Mouse (Mus musculus) heart, postnatal 0 days (tissue): ENCODE results near the gene Fez2. TPM values are rescaled to one million over a fixed set of nuclear protein-coding genes. Genes with fewer than 3 reads are reported as not detected.
A peak's percentile ranks its signal among the peaks of the same experiment; 100 is the strongest.

Experiments
- ATAC-seq: fragments of 200-750 bp; cut with Nextera tagmentation; 2 replicates; pipeline ENCODE4 v1.8.0; 2017; ENCODE audit warnings: low read depth, moderate number of reproducible peaks, moderate library complexity; ENCODE audit not compliant: insufficient read depth
- DNase-seq: peaks from one replicate; pipeline ENCODE4 v3.0.0-alpha.2; 2016; ENCODE audit warnings: low spot score
- H3K27ac ChIP-seq: fragments of 300-500 bp; sonication (generic); 2 replicates; pipeline ENCODE4 v1.5.1; 2014; ENCODE audit warnings: low read depth, mild to moderate bottlenecking
- H3K27me3 ChIP-seq: fragments of 300-500 bp; sonication (generic); 2 replicates; pipeline ENCODE4 v1.6.1; 2014; ENCODE audit warnings: low read length, mixed read lengths; ENCODE audit not compliant: control insufficient read depth, insufficient read depth
- H3K36me3 ChIP-seq: fragments of 300-500 bp; sonication (generic); replicated peaks from 2 replicates; pipeline ENCODE4 v1.6.1; 2014; ENCODE audit warnings: low read length, mixed read lengths; ENCODE audit not compliant: control insufficient read depth, insufficient read depth
- H3K4me1 ChIP-seq: fragments of 300-500 bp; sonication (generic); 2 replicates; pipeline ENCODE4 v1.6.1; 2014; ENCODE audit warnings: antibody characterized with exemption; ENCODE audit not compliant: control insufficient read depth, insufficient read depth
- H3K4me2 ChIP-seq: fragments of 300-500 bp; sonication (generic); 2 replicates; pipeline ENCODE4 v1.6.1; 2014; ENCODE audit warnings: low read depth, mild to moderate bottlenecking, low read length, moderate library complexity
- H3K4me3 ChIP-seq: fragments of 300-500 bp; sonication (generic); 2 replicates; pipeline ENCODE4 v1.5.1; 2014; ENCODE audit warnings: low read depth, low read length
- H3K9ac ChIP-seq: fragments of 300-500 bp; sonication (generic); replicated peaks from 2 replicates; pipeline ENCODE4 v1.6.1; 2014; ENCODE audit warnings: low read depth, low read length, mixed read lengths
- H3K9me3 ChIP-seq: fragments of 300-500 bp; sonication (generic); replicated peaks from 2 replicates; pipeline ENCODE4 v1.6.1; 2016; ENCODE audit warnings: low read length; ENCODE audit not compliant: control insufficient read depth
- CTCF ChIP-seq: IDR thresholded peaks from 2 replicates; pipeline ENCODE4 v1.5.1; 2016; ENCODE audit warnings: antibody characterized with exemption, control low read depth, low read depth
- EP300 ChIP-seq: IDR thresholded peaks from 2 replicates; pipeline ENCODE4 v1.6.1; 2016; ENCODE audit warnings: antibody characterized with exemption, low read depth
- WGBS: fragments of 180-500 bp; shearing (Covaris S2); extraction: QIAGEN DNeasy Blood & Tissue Kit; methylation state at CpG from one replicate; pipeline ENCODE4 v1.1.7; 2014; 5-methylcytosine and 5-hydroxymethylcytosine counted together
- polyA plus RNA-seq: library from polyadenylated mRNA; unstranded; fragments of >200 nt; fragmentation: Nextera tagmentation; extraction: Ambion mirVana; gene quantifications from 2 replicates; pipeline ENCODE4 v1.2.1, GENCODE M21; 2015
- total RNA-seq: library from RNA; depleted of rRNA; stranded (reverse); fragments of >200 nt; gene quantifications from 2 replicates; pipeline ENCODE4 v1.2.3, GENCODE M21; 2014; ENCODE audit warnings: low replicate concordance

Fez2 gene
- total and polyA plus RNA-seq, 2 experiments from 2014 or later, result 65.6 to 72.3 TPM

DNA sequence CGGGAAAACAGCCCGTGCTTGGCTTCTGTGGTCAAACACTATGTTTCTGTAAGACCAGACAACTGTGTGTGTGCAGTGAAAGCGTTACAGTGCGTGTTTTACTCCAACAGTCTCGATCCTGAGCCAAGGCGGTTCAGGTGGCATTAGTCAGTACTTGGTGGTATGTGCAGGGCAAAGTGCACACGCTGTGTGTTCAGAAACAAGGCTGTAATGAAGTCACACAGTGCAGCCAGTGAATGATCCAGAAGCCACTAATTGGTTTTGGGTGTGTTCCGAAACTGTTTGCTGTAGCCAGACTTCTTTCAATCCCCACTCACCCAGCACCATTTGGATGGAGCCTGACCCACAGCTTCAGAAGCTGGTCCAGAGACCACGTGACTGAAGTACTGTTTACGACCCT, 9.6 kb downstream of the Fez2 start:
- ATAC-seq (no peak), DNase-seq (no peak)
- peak overlapping the region; percentile 61 for H3K27ac ChIP-seq
- no peak for TF ChIP-seq EP300
- no peak for TF ChIP-seq CTCF
- peaks cover 38% of the 10 kb centered on the region for H3K36me3 ChIP-seq
- H3K27me3 ChIP-seq, result no peaks in the 10 kb centered on the region
- H3K9me3 ChIP-seq, result no peaks in the 10 kb centered on the region
- WGBS, result 81% methylated on average over 10 of the region's 10 CpGs
- H3K4me1 ChIP-seq, result peaks cover 24% of the 10 kb centered on the region
- no peak overlapping the region for H3K4me3 ChIP-seq
- H3K4me2 ChIP-seq, result no peak overlapping the region
- no peak overlapping the region for H3K9ac ChIP-seq

DNA sequence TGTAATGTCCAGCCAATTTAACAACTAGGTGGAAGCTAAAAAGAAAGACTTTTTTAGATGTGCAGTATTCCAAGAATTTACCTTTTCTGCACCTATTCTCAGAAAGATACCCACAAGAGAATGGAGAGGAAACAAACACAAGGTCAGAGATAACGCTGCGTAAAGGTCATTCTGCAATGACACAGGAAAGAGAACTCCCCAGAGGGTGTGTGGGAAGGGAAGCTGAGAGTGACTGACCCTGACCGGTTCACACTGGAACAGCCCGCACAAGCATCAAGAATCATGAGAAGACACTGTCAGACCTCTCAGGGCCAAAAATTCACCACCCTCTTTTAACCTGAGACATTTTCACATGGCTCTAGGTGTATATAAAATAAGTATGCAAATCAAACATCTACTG, 10.4 kb downstream of the Fez2 start:
- Histone ChIP-seq H3K4me1 (peaks cover 27% of the 10 kb centered on the region), H3K9me3 (no peaks in the 10 kb centered on the region), H3K4me2 (no peak overlapping the region), H3K9ac (no peak overlapping the region), H3K27ac (peak overlapping the region; percentile 61; the same call in 1 of the 2 replicates), H3K4me3 (no peak overlapping the region), H3K36me3 (peaks cover 39% of the 10 kb centered on the region), H3K27me3 (no peaks in the 10 kb centered on the region)
- ATAC-seq, result peak; percentile 66
- peak; percentile 65 for DNase-seq
- 28% methylated on average over 4 of the region's 4 CpGs for WGBS
- TF ChIP-seq CTCF (no peak), EP300 (no peak)

DNA sequence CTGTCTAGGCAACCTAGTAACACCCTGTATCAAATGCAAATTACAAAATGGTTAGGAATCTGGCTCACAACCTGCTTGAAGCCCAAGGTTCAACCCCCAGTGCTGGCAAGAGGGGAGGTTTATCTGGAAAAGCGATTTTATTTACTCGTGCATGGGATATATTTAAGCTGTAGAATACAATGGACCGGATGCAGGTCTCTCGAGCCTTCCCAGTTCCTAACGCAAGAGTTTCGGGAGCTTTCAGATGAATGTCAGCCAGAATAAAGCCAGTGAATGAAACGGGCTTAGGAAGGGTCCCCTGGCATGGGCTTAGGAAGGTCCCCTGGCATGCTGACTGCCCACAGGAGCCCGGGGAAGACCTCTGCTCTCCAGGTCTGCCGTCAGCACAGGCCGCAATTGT, 11.1 kb downstream of the Fez2 start:
- Histone ChIP-seq H3K27ac (peak overlapping the region; percentile 92), H3K9ac (no peak overlapping the region)
- WGBS, result 65% methylated on average over 10 of the region's 10 CpGs

DNA sequence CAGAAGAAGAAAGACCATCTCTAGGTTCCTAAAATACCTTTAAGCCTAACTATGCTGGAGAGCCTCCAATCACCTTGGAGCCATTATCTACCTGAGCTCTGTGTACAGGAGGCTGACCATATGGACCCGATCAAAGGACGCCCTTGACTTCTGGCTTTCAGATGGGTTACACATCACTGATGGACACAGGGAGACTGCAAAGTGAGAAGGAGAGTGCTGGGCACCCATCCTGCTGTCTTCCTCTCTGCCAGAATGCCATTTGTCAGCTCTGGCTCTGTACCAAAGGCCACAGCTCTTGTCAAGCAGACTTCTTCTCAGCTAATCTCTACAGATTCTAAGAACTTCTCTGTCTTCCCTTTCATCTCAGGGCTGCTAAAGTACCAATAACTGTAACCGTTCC, 12.6 kb downstream of the Fez2 start:
- no peak for ATAC-seq

More for the DNA sequence above, 11.1 kb downstream of the Fez2 start:
- no peaks in the 10 kb centered on the region for H3K9me3 ChIP-seq
- H3K27me3 ChIP-seq, result no peaks in the 10 kb centered on the region
- peak overlapping the region; percentile 28; the same call in 1 of the 2 replicates for H3K4me2 ChIP-seq
- TF ChIP-seq CTCF (no peak), EP300 (no peak)
- peaks cover 36% of the 10 kb centered on the region for H3K36me3 ChIP-seq
- no peak overlapping the region for H3K4me3 ChIP-seq
- no peak for ATAC-seq
- no peak for DNase-seq
- peaks cover 30% of the 10 kb centered on the region for H3K4me1 ChIP-seq

DNA sequence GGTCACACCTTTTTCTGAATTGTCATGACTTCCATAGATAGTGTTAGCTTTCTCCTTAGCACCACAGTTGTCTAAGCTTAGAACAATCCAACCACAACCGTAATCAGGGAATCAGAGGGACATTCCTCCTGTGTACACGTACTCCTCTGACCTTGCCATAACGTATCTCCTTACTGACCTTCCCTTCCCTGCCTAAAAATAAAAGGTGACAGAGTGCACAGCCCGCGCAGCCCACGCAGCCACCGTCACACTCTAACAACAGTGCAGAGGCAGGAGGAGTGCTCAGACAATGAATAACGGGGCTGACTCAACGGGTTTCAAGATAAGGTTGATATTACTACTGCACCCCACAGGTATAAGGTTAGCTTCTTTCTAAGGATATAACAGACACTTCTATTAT, 14.1 kb downstream of the Fez2 start:
- Histone ChIP-seq H3K27me3 (no peaks in the 10 kb centered on the region), H3K4me3 (no peak overlapping the region), H3K9me3 (no peaks in the 10 kb centered on the region), H3K4me1 (peaks cover 34% of the 10 kb centered on the region), H3K27ac (peak overlapping the region; percentile 64), H3K36me3 (peaks cover 42% of the 10 kb centered on the region), H3K4me2 (no peak overlapping the region), H3K9ac (no peak overlapping the region)
- no peak for TF ChIP-seq EP300
- no peak for TF ChIP-seq CTCF
- DNase-seq (peak; percentile 37), ATAC-seq (peak; percentile 78)
- 20% methylated on average over 9 of the region's 9 CpGs for WGBS

More for the DNA sequence above, 12.6 kb downstream of the Fez2 start:
- H3K9ac ChIP-seq, result no peak overlapping the region
- H3K27me3 ChIP-seq, result no peaks in the 10 kb centered on the region
- no peak overlapping the region for H3K4me3 ChIP-seq
- no peak for DNase-seq
- H3K4me2 ChIP-seq, result no peak overlapping the region
- H3K4me1 ChIP-seq, result peaks cover 38% of the 10 kb centered on the region
- TF ChIP-seq EP300, result no peak
- no peak for TF ChIP-seq CTCF
- H3K9me3 ChIP-seq, result no peaks in the 10 kb centered on the region
- H3K36me3 ChIP-seq, result peaks cover 38% of the 10 kb centered on the region
- 81% methylated on average over 3 of the region's 3 CpGs for WGBS
- no peak overlapping the region for H3K27ac ChIP-seq

DNA sequence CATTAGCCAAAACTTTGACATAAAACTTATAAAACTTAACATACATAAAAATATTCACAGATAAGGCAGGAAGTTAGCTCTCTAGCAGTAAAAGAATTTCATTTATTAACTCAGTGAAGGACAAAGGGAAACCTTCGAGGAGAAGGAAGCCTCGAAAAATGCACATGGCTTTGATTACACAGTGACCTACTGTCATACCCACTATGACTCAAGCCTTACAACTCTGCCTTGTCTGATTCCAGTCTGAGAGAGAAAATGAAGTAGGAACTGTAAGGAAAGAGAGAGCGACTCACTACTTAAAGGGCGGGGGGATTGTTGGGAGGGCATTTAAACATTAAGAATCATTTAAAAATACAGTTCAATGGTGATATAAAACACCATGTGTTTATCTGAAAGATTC, 14.7 kb downstream of the Fez2 start:
- WGBS, result 73% methylated on average over 4 of the region's 4 CpGs
- H3K9ac ChIP-seq, result no peak overlapping the region

More for the DNA sequence above, 14.7 kb downstream of the Fez2 start:
- Histone ChIP-seq H3K27ac (peak overlapping the region; percentile 64), H3K4me2 (no peak overlapping the region), H3K9me3 (no peaks in the 10 kb centered on the region), H3K4me3 (no peak overlapping the region), H3K36me3 (peaks cover 41% of the 10 kb centered on the region), H3K27me3 (no peaks in the 10 kb centered on the region), H3K4me1 (peaks cover 34% of the 10 kb centered on the region)
- TF ChIP-seq CTCF (no peak), EP300 (no peak)
- DNase-seq (no peak), ATAC-seq (no peak)
